Mouse (Mus musculus): ENCODE results near the gene Zg16.

- TF ChIP-seq CTCF (IDR thresholded peaks at IDR 0.05; ENCODE audit: low read depth) (no peak), EP300 (IDR thresholded peaks at IDR 0.05; ENCODE audit: low read depth) (no peak)
These were observed 69.2 kb downstream of the Zg16 start for GRCm38 (mm10) chr7:127017950-127018345.

Data from heart, postnatal 0 days (tissue).